Mouse (Mus musculus): ENCODE data around the gene Gng10.

Gene Gng10

DNA sequence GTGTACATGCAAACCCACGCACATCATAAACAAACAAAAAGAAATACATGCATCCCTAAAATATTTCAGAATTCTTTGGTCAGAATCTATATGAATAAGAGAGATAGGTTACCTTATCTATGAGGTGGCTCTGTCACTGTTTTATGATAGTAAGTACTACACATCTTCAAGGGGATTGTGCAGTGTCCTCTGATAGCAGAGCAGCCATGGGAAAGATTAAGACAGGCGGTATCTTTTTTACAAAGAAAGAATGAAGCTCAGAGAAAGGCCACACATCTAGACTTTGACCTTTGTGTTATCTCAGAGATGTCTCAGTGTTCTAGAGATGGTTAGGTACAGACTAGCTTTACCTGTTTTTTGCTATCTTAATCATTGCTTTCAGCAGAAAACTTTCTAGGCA is 18.0 kb upstream of the Gng10 start:
- DNase-seq (ENCODE audit: inconsistent ontology term), result no peak

- no peak for DNase-seq (ENCODE audit: inconsistent ontology term)
Observed at GRCm38 (mm10) chr4:59034325-59034917, 467 bp upstream of the Gng10 start.

DNA sequence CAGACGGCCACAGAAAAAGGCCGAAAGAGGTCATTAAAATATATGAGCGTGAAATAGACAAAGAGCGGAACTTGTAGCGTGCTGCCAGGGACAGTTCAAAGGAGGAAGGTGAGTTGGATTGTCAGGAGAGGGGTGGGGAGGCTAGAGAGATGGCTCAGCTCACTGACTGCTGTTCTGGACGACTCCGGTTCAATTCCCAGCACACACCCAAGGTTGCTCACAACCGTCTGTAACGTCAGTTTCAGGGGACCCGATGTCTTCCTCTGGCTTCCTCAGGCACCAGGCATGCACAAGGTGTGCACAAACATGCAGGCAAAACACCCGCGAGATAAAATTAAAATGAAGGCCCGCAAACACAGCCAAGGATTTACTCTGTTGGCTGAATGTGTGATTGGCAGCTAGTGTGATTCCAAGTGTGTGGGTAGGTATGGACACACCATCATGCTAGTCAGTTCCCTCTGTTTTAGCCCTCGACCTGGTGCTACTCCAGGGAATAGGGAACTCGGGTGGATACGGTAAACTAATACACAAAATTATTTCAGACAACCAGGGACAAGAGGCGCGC is 980 bp downstream of the Gng10 start:
- peak; percentile 9 for DNase-seq (ENCODE audit: inconsistent ontology term)

GRCm38 (mm10) chr4:59036490-59037127 is 1.7 kb downstream of the Gng10 start:
- peak; percentile 66 for DNase-seq (ENCODE audit: inconsistent ontology term)

DNA sequence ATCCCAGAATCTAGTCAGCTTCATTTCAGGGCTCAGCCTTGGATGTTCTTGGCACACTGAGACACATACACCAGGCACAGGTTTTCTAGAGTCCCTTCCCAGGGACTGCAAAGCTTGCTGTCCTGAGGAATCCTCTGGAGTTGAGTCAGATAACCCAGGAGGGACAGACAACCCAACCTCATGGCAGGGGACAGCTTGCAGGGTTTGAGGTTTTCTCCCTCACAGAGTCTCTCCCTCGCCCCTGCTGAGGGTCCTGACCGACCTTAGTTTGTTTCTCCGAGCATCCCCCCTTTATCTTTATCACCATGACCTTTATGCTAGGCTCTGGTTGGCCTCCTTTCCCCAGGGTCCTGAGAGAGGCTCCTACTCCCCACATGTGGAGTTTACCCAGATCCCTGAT is 2.6 kb downstream of the Gng10 start:
- no peak for DNase-seq (ENCODE audit: inconsistent ontology term)

- DNase-seq (ENCODE audit: inconsistent ontology term), result no peak
Observed at GRCm38 (mm10) chr4:59040397-59041287, 5.8 kb downstream of the Gng10 start.

DNA sequence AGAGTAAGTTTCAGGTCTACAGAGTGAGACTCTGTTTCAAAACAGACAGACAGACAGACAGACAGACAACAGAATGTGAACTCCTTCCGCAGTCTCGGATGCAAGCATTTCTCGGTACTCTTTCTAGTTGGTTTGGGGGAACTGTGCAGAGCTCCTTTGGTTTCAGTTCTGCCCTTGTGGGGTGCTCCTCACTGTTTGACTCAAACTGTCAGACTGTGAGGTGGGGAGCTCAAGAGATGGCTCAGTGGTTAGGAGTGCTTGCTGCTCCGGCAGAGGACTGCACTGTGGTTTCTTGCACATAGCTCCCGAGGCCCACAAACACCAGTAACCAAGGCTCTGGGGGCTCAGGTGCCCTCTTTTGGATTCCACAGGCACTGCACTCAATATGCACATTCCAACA is 8.2 kb downstream of the Gng10 start:
- no peak for DNase-seq (ENCODE audit: inconsistent ontology term)

DNA sequence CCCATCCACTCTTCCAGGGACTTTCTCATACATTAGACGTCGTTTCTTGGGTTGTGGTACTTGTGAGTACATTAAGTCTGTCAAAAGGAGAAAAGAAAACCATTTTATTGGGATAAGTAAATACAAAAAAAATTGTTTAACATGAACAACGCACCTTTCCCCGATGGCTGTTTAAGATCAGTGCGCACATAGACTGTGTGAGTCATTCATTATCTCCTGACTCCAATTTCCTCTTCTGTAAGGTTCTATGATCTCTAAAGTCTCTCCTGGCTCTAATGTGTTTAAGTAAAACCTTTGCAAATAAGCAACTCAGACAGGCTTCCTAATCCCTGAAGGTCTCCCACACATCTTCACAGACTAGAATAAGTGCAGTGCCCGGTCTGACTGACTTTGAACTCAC is 9.0 kb downstream of the Gng10 start:
- DNase-seq (ENCODE audit: inconsistent ontology term), result no peak

DNA sequence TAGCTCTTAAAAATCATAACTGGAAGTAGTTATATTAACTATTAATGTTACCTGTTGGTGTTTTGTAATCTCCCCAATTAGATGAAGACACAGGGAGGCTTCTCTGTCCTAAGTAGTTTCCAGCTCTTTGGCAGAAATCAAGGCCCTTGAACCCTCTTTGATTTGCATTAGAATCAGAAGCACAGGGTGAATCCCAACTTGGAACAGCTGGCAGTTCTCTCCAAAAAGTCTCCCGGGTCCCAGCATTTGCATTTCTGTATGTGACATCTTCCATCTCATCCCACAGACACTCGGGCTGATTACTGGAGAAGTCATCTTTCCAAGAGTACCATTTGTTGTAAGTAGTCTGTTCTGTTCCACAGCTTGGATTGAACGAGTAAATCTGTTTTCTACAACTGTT is 12.3 kb downstream of the Gng10 start:
- DNase-seq (ENCODE audit: inconsistent ontology term), result no peak

DNA sequence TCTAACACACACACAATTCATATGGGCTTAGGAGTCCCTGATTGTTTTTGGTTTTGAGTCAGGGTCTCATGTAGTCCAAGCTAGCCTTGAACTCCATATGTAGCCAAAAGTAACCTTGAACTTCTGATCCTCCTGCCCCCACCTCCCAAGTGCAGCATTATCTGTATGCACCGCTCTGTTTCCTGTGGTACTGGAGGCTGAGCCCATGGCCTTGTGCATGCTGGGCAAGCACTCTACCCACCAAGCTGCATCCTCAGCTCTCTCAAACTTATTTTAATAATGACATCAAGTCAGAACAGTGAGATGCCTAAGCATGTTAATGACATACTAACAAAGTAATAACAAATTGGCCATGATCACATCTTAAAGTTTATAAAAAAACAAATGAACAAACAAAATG is 16.2 kb downstream of the Gng10 start:
- DNase-seq (ENCODE audit: inconsistent ontology term), result no peak

GRCm38 (mm10) chr4:59057929-59058328 is 23.0 kb downstream of the Gng10 start:
- no peak for DNase-seq (ENCODE audit: inconsistent ontology term)

- DNase-seq (ENCODE audit: inconsistent ontology term), result no peak
Observed at GRCm38 (mm10) chr4:59062526-59062925, 27.6 kb downstream of the Gng10 start.

DNA sequence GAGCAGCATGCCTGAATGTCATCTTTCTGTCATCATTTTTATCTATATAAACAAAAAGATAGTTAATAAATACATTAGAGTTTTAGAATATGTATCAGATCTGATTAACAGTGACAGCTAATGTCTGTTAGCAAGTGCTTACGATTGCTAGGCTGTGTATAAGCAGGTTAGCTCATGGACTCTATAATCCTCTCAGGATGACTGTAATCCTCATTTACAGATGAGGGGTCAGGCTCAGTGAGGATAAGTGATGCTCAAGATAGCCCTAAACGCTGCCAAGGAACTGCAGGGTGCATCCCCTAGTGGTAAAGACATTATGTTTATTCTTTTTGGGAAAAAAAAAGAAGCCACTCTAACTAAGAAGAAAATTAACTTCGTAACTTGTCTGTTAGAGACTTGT is 34.4 kb downstream of the Gng10 start:
- DNase-seq (ENCODE audit: inconsistent ontology term), result no peak

GRCm38 (mm10) chr4:59083430-59083829 is 48.5 kb downstream of the Gng10 start:
- no peak for DNase-seq (ENCODE audit: inconsistent ontology term)

DNA sequence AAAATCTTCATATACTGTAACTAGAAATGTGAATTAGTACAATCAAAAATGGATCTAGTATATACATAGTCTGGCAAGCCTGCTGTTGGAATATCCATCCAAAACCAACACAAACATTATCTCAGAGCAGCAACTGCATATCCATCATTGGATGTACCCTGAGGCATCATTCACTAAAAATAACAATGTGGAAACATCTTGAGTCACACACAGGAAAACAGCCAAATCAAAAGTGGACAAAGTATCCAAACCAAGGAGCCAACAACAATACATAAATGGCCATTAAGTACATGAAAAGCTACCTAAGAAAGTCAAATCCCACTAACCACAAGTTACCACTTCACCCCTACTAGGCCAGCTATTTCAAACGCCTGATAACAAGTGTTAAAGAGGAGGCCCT is 54.5 kb downstream of the Gng10 start:
- DNase-seq (ENCODE audit: inconsistent ontology term), result peak; percentile 2

Data from Muller cell, postnatal 12 days (primary cell).